Mouse (Mus musculus): Measurements from ENCODE around the gene AB124611. TPM values are rescaled to one million over a fixed set of nuclear protein-coding genes. Genes with fewer than 3 reads are reported as not detected.
"Not testable (repeated sequence)": the region's sequence is repeated elsewhere in the genome, so short reads cannot be mapped to it uniquely, and the experiment has no call there.

The AB124611 gene
- polyA plus RNA-seq (2014; fragmentation: Nextera tagmentation; extraction: Ambion mirVana), result 3.0 and 3.8 TPM in 2 replicates

GRCm38 (mm10) chr9:21525937-21526633 lies at the start of gene AB124611:
AB124611 (plus strand) TSS chr9:21526176.
- no peak within 1 kb of the TSS for H3K27ac ChIP-seq (ENCODE audit: low read depth)
- no peak within 1 kb of the TSS for H3K4me2 ChIP-seq
- no peak for ATAC-seq (ENCODE audit: insufficient read depth)
- no peaks in the 10 kb centered on the region for H3K9me3 ChIP-seq (ENCODE audit: low read depth, low read length)
- no peak within 1 kb of the TSS for H3K4me3 ChIP-seq (ENCODE audit: low read depth, low read length)
- H3K27me3 ChIP-seq (ENCODE audit: insufficient read depth, low read length), result no peaks in the 10 kb centered on the region
- DNase-seq, result no peak
- H3K9ac ChIP-seq, result no peak within 1 kb of the TSS
- no peaks in the 10 kb centered on the region for H3K4me1 ChIP-seq (ENCODE audit: insufficient read depth)
- TF ChIP-seq CTCF (IDR thresholded peaks at IDR 0.05; ENCODE audit: low read depth), result no peak
- H3K36me3 ChIP-seq (ENCODE audit: insufficient read depth), result no peaks in the 10 kb centered on the region
- WGBS, result 58% methylated on average over 14 of the region's 14 CpGs

GRCm38 (mm10) chr9:21477707-21478106 lies 48.3 kb upstream of the AB124611 start:
- Histone ChIP-seq H3K4me2 (no peak overlapping the region), H3K9ac (no peak overlapping the region), H3K4me3 (ENCODE audit: low read depth, low read length) (no peak overlapping the region), H3K9me3 (ENCODE audit: low read depth, low read length) (no peaks in the 10 kb centered on the region), H3K27ac (ENCODE audit: low read depth) (no peak overlapping the region), H3K36me3 (ENCODE audit: insufficient read depth) (peaks cover 97% of the 10 kb centered on the region), H3K4me1 (ENCODE audit: insufficient read depth) (no peaks in the 10 kb centered on the region), H3K27me3 (ENCODE audit: insufficient read depth, low read length) (no peaks in the 10 kb centered on the region)
- 96% methylated on average over 6 of the region's 6 CpGs for WGBS
- DNase-seq (no peak), ATAC-seq (ENCODE audit: insufficient read depth) (no peak)
- peak; percentile 35 for TF ChIP-seq CTCF (IDR thresholded peaks at IDR 0.05; ENCODE audit: low read depth)

- no peak overlapping the region for H3K9ac ChIP-seq
- H3K4me2 ChIP-seq, result no peak overlapping the region
- H3K9me3 ChIP-seq (ENCODE audit: low read depth, low read length), result no peaks in the 10 kb centered on the region
- DNase-seq (no peak), ATAC-seq (ENCODE audit: insufficient read depth) (no peak)
- H3K27ac ChIP-seq (ENCODE audit: low read depth), result no peak overlapping the region
- 82% methylated on average over 4 of the region's 4 CpGs for WGBS
- no peak overlapping the region for H3K4me3 ChIP-seq (ENCODE audit: low read depth, low read length)
- H3K36me3 ChIP-seq (ENCODE audit: insufficient read depth), result peaks cover 76% of the 10 kb centered on the region
- H3K4me1 ChIP-seq (ENCODE audit: insufficient read depth), result no peaks in the 10 kb centered on the region
- TF ChIP-seq CTCF (IDR thresholded peaks at IDR 0.05; ENCODE audit: low read depth), result no peak
- H3K27me3 ChIP-seq (ENCODE audit: insufficient read depth, low read length), result no peaks in the 10 kb centered on the region
Measured at GRCm38 (mm10) chr9:21484065-21484464, 41.9 kb upstream of the AB124611 start.

DNA sequence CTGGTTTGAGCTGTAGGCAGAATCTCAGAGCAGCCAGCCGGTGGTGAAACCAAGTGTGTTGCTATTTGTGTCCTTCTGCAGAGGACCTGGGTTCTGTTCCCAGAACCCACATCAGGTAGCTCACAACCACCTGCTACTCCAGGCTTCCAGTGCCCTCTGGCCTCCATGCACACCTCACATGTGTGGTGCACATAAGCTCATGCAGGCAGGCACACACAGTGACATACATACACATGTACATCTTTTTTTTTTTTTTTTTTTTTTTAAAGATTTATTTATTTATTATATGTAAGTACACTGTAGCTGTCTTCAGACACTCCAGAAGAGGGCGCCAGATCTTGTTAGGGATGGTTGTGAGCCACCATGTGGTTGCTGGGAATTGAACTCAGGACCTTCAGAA lies 37.7 kb upstream of the AB124611 start:
- not testable (repeated sequence) for H3K27ac ChIP-seq (ENCODE audit: low read depth); ATAC-seq (ENCODE audit: insufficient read depth); H3K4me2 ChIP-seq; H3K9me3 ChIP-seq (ENCODE audit: low read depth, low read length); DNase-seq; H3K27me3 ChIP-seq (ENCODE audit: insufficient read depth, low read length); H3K4me1 ChIP-seq (ENCODE audit: insufficient read depth); H3K4me3 ChIP-seq (ENCODE audit: low read depth, low read length); H3K9ac ChIP-seq
- WGBS, result 77% methylated on average over 1 of the region's 2 CpGs
- peaks cover 54% of the 10 kb centered on the region for H3K36me3 ChIP-seq (ENCODE audit: insufficient read depth)

DNA sequence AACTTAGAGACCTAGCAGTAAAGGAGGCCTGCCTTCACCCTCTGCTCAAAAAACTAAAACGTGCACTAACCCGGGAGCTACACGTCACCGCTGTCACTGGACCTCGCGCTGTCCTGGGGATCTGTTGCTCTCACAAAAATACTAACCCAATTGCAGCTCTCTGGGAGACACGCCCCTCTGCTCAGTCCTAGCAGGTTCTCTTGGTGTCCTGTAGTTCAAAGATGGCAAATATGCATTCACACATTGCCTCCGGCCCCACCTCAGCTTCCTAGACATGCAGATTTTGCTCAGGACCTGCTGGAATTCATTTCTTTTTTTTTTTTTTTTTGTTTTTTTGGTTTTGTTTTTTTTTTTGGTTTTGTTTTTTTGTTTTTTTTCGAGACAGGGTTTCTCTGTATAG lies 35.3 kb upstream of the AB124611 start:
- H3K4me2 ChIP-seq, result no peak overlapping the region
- no peak overlapping the region for H3K4me3 ChIP-seq (ENCODE audit: low read depth, low read length)
- H3K36me3 ChIP-seq (ENCODE audit: insufficient read depth), result peaks cover 42% of the 10 kb centered on the region
- H3K27ac ChIP-seq (ENCODE audit: low read depth), result no peak overlapping the region
- DNase-seq (no peak), ATAC-seq (ENCODE audit: insufficient read depth) (no peak)
- H3K4me1 ChIP-seq (ENCODE audit: insufficient read depth), result no peaks in the 10 kb centered on the region
- no peaks in the 10 kb centered on the region for H3K9me3 ChIP-seq (ENCODE audit: low read depth, low read length)
- H3K27me3 ChIP-seq (ENCODE audit: insufficient read depth, low read length), result no peaks in the 10 kb centered on the region
- no peak for TF ChIP-seq CTCF (IDR thresholded peaks at IDR 0.05; ENCODE audit: low read depth)
- no peak overlapping the region for H3K9ac ChIP-seq
- 89% methylated on average over 9 of the region's 9 CpGs for WGBS

GRCm38 (mm10) chr9:21493907-21494306 lies 32.1 kb upstream of the AB124611 start:
- no peak for ATAC-seq (ENCODE audit: insufficient read depth)
- Histone ChIP-seq H3K4me2 (no peak overlapping the region), H3K4me1 (ENCODE audit: insufficient read depth) (no peaks in the 10 kb centered on the region), H3K9me3 (ENCODE audit: low read depth, low read length) (no peaks in the 10 kb centered on the region), H3K9ac (no peak overlapping the region), H3K4me3 (ENCODE audit: low read depth, low read length) (no peak overlapping the region), H3K27me3 (ENCODE audit: insufficient read depth, low read length) (no peaks in the 10 kb centered on the region), H3K27ac (ENCODE audit: low read depth) (no peak overlapping the region), H3K36me3 (ENCODE audit: insufficient read depth) (peaks cover 31% of the 10 kb centered on the region)
- 68% methylated on average over 2 of the region's 2 CpGs for WGBS
- no peak for TF ChIP-seq CTCF (IDR thresholded peaks at IDR 0.05; ENCODE audit: low read depth)
- no peak for DNase-seq

DNA sequence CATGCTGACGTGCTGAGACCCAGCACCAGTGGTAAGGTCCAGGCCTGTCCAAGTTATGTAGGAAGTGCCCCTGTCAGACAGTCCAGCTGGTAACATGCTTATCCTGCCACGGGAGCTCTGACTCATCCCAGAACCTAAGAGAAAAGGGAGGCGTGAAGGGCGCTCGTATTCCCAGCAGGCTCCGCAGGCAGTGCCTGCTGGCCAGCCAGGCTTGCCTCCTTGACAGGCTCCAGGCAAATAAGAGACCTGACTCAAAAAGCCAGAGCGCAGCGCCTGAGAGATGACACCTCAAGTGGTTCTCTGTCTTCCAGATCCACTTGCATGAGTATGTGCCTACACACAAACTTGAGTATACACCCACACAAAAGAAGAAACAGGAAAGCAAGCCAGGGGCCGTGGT lies 31.2 kb upstream of the AB124611 start:
- Histone ChIP-seq H3K4me1 (ENCODE audit: insufficient read depth) (no peaks in the 10 kb centered on the region), H3K9me3 (ENCODE audit: low read depth, low read length) (no peaks in the 10 kb centered on the region), H3K36me3 (ENCODE audit: insufficient read depth) (peaks cover 37% of the 10 kb centered on the region), H3K9ac (no peak overlapping the region), H3K4me2 (no peak overlapping the region), H3K4me3 (ENCODE audit: low read depth, low read length) (no peak overlapping the region), H3K27me3 (ENCODE audit: insufficient read depth, low read length) (no peaks in the 10 kb centered on the region), H3K27ac (ENCODE audit: low read depth) (no peak overlapping the region)
- no peak for TF ChIP-seq CTCF (IDR thresholded peaks at IDR 0.05; ENCODE audit: low read depth)
- DNase-seq (no peak), ATAC-seq (ENCODE audit: insufficient read depth) (no peak)
- 83% methylated on average over 9 of the region's 9 CpGs for WGBS

Measured in lung, embryonic 14.5 days (tissue).